ENCODE assay signal across 7 mouse cellular contexts in the genomic region with DNA sequence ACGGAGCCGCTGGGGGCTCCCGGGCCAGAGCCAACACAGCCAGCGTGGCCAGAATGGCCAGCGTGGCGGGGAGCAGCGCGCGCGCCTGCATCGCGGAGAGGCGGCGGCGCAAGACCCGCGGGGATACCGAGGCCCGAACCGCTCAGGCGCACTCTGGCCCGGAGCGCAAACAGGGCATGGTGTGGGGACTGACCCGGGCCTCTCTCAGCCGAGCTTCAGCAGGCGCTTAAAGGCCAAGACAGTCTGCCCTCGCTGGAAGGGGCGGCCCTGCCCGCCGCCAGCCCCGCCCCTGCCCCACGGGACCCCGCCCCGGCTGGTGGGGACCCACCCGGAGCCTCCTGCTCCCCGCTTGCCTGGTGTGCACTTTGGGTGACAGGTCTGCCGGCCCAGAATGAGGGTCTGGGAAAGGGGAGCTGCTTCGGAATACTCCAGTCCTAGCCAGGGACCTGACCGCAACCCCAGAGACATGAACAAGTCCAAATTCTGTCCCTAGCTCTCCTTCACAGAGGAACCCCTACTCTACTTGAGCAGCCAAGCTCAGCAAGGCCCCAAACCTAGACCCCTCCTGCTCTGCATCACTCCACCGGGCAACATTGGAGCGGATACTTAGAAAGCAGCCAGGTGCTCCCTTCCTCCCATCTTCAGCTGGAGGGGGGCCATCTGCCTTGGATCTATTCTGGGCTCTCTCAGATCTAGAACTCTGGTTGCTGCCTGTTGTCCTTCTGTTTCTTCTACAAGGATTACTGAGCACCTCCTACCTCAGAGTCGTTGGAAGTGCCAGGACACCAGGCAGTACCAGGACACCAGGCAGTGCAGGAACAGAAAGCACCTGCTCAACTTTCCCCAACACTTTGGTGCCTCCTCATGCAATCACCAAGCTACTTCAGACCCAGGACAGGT. TPM values are rescaled to one million over a fixed set of nuclear protein-coding genes. Genes with fewer than 3 reads are reported as not detected.
DNase-seq lines count a peak whose midpoint lies in the region; ATAC-seq and TF ChIP-seq lines count a peak whose summit lies in the region.

A gene (minus strand): TSS at position 527 of the 900 bp plus-strand sequence.

- 10% methylated on average over 40 of the region's 42 CpGs for WGBS in forebrain, embryonic 15.5 days
- WGBS in liver, embryonic 14.5 days (ENCODE audit: insufficient replicate concordance) = 9% methylated on average over 41 of the region's 42 CpGs
- WGBS in olfactory bulb, adult 2 months = 15% methylated on average over 42 of the region's 42 CpGs

- no peak for ATAC-seq in forebrain, embryonic 15.5 days (replicated peaks)
- ATAC-seq in liver, embryonic 14.5 days (ENCODE audit: insufficient read depth) = no peak

- no peak for TF ChIP-seq EP300 in liver, embryonic 14.5 days (IDR thresholded peaks at IDR 0.05; ENCODE audit: low read depth)

- intact Hi-C loops in heart, postnatal 36 days (cut with DNase I) = no loop called here

- no peak for TF ChIP-seq CTCF in liver, embryonic 14.5 days (IDR thresholded peaks at IDR 0.05; ENCODE audit: low read depth)
- no peak for TF ChIP-seq CTCF in olfactory bulb, adult 2 months (IDR thresholded peaks at IDR 0.05; ENCODE audit: insufficient read depth, low read depth, low read length)

- peaks cover 6% of the 10 kb centered on the region; the same call in 1 of the 2 replicates for H3K4me1 ChIP-seq in forebrain, embryonic 15.5 days
- H3K4me1 ChIP-seq in liver, embryonic 14.5 days (replicated peaks; ENCODE audit: control insufficient read depth in 2 of 2, insufficient read depth in 2 of 2, low read length in 1 of 2) = no peaks in the 10 kb centered on the region
- peaks cover 7% of the 10 kb centered on the region for H3K4me1 ChIP-seq in olfactory bulb, adult 2 months (ENCODE audit: control insufficient read depth, insufficient read depth, low read length)

- no peak for TF ChIP-seq POLR2A in olfactory bulb, adult 2 months (IDR thresholded peaks at IDR 0.05; ENCODE audit: insufficient read depth, low read depth, low read length)

- H3K9ac ChIP-seq in forebrain, embryonic 15.5 days (replicated peaks) = no peak within 1 kb of the TSS; the same call in 1 of the 2 replicates
- H3K9ac ChIP-seq in liver, embryonic 14.5 days (replicated peaks) = no peak within 1 kb of the TSS

- H3K9me3 ChIP-seq in forebrain, embryonic 15.5 days = no peaks in the 10 kb centered on the region
- H3K9me3 ChIP-seq in liver, embryonic 14.5 days (ENCODE audit: control insufficient read depth, low read length) = no peaks in the 10 kb centered on the region

- H3K4me2 ChIP-seq in forebrain, embryonic 15.5 days (replicated peaks) = peak within 1 kb of the TSS; percentile 39
- H3K4me2 ChIP-seq in liver, embryonic 14.5 days (ENCODE audit: low read depth) = peak within 1 kb of the TSS; percentile 11; the same call in 1 of the 2 replicates

- DNase-seq in thymus, postnatal 4 days = peak; percentile 28
- DNase-seq in thymus, postnatal 14 days = no peak
- peak; percentile 72 for DNase-seq in heart, postnatal 36 days
- DNase-seq in liver, embryonic 14.5 days (ENCODE audit: low read depth in 3 of 3, low spot score in 3 of 3) = no peak
- no peak for DNase-seq in cerebellum, postnatal 4 days (ENCODE audit: low spot score in 2 of 2)

- H3K27me3 ChIP-seq in forebrain, embryonic 15.5 days = peaks cover 37% of the 10 kb centered on the region
- peaks cover 19% of the 10 kb centered on the region for H3K27me3 ChIP-seq in liver, embryonic 14.5 days (ENCODE audit: control insufficient read depth, insufficient read depth, low read length)

- H3K36me3 ChIP-seq in forebrain, embryonic 15.5 days = no peaks in the 10 kb centered on the region
- no peaks in the 10 kb centered on the region for H3K36me3 ChIP-seq in liver, embryonic 14.5 days (replicated peaks; ENCODE audit: control insufficient read depth, insufficient read depth, low read depth)

- H3K27ac ChIP-seq in forebrain, embryonic 15.5 days (replicated peaks) = no peak within 1 kb of the TSS
- no peak within 1 kb of the TSS for H3K27ac ChIP-seq in liver, embryonic 14.5 days
- H3K27ac ChIP-seq in olfactory bulb, adult 2 months (ENCODE audit: insufficient read depth, low read depth, low read length) = no peak within 1 kb of the TSS

- H3K4me3 ChIP-seq in forebrain, embryonic 15.5 days = peak within 1 kb of the TSS; percentile 26
- H3K4me3 ChIP-seq in liver, embryonic 14.5 days (ENCODE audit: insufficient read depth in 1 of 2, low read depth in 2 of 2, low read length in 2 of 2) = 0 out of 4 replicates have a peak within 1 kb of the TSS, but pooled peaks of 1 of the 2 experiments have one; percentile 4
- peak within 1 kb of the TSS; percentile 15; the same call in 1 of the 2 replicates for H3K4me3 ChIP-seq in olfactory bulb, adult 2 months (ENCODE audit: insufficient read depth, low read depth, low read length)

RNA-seq across cellular contexts. Expression of the gene that starts here (rescaled TPM):
- polyA plus RNA-seq in forebrain, embryonic 15.5 days (2015; fragmentation: Nextera tagmentation; extraction: Ambion mirVana) = 9.6 and 10.9 TPM in 2 replicates
- total RNA-seq in heart, postnatal 36 days (2021) = 100 to 1,000 TPM; 105 to 136 TPM
- polyA plus RNA-seq in liver, embryonic 14.5 days (2012; rRNA removed) = 0.46 and 0.80 TPM in 2 replicates
- 0.99 and 1.5 TPM in 2 replicates for polyA plus RNA-seq in liver, embryonic 14.5 days (2014; fragmentation: Nextera tagmentation; extraction: Ambion mirVana)
- polyA plus RNA-seq in olfactory bulb, adult 2 months (2012; ENCODE audit: insufficient read depth, insufficient read length, low replicate concordance, missing spikeins) = not detected in 2 replicates

Comparison
In these comparisons a context has a peak if more than half of its experiments do, and no peak if none do; other contexts are left out.
1. DNase-seq: peak in thymus, postnatal 4 days (single experiment) and heart, postnatal 36 days (2 of 2); none in thymus, postnatal 14 days (single experiment), liver, embryonic 14.5 days (0 of 3) and cerebellum, postnatal 4 days (0 of 2).